ENCODE assay signal across 8 mouse cellular contexts in genomic region chr19:5822174-5822833, GRCm38 (mm10). TPM values are rescaled to one million over a fixed set of nuclear protein-coding genes. Genes with fewer than 3 reads are reported as not detected.
DNase-seq lines count a peak whose midpoint lies in the region; ATAC-seq and TF ChIP-seq lines count a peak whose summit lies in the region.

No protein-coding gene starts in this region.

- no peak for ATAC-seq in midbrain, embryonic 13.5 days
- ATAC-seq in midbrain, postnatal 0 days (ENCODE audit: low FRiP score) = no peak
- ATAC-seq in forebrain, postnatal 0 days = no peak
- no peak for ATAC-seq in activated CD4-positive, CD25-positive, alpha-beta regulatory T cell, adult 4 months
- ATAC-seq in neural tube, embryonic 15.5 days (ENCODE audit: low FRiP score) = no peak

- H3K27ac ChIP-seq in midbrain, embryonic 13.5 days = 0 out of 2 replicates have a peak overlapping the region, but pooled peaks have one; percentile 3
- H3K27ac ChIP-seq in midbrain, postnatal 0 days (ENCODE audit: low read depth, low read length) = no peak overlapping the region
- 0 out of 2 replicates have a peak overlapping the region, but pooled peaks have one; percentile 15 for H3K27ac ChIP-seq in forebrain, postnatal 0 days (ENCODE audit: low read depth, low read length)
- peak overlapping the region; percentile 78 for H3K27ac ChIP-seq in limb, embryonic 10.5 days
- H3K27ac ChIP-seq in neural tube, embryonic 15.5 days (replicated peaks) = no peak overlapping the region

- H3K4me3 ChIP-seq in midbrain, embryonic 13.5 days (replicated peaks) = no peak overlapping the region
- no peak overlapping the region for H3K4me3 ChIP-seq in midbrain, postnatal 0 days (ENCODE audit: low read depth, low read length)
- H3K4me3 ChIP-seq in forebrain, postnatal 0 days (ENCODE audit: low read depth, low read length) = no peak overlapping the region
- H3K4me3 ChIP-seq in limb, embryonic 10.5 days = peak overlapping the region; percentile 1; the same call in 1 of the 2 replicates
- no peak overlapping the region for H3K4me3 ChIP-seq in neural tube, embryonic 15.5 days (replicated peaks)

- H3K9me3 ChIP-seq in midbrain, embryonic 13.5 days = no peaks in the 10 kb centered on the region
- H3K9me3 ChIP-seq in midbrain, postnatal 0 days (ENCODE audit: low read length) = no peaks in the 10 kb centered on the region
- no peaks in the 10 kb centered on the region for H3K9me3 ChIP-seq in forebrain, postnatal 0 days (ENCODE audit: low read length)
- no peaks in the 10 kb centered on the region for H3K9me3 ChIP-seq in limb, embryonic 10.5 days (replicated peaks)
- H3K9me3 ChIP-seq in neural tube, embryonic 15.5 days (replicated peaks) = no peaks in the 10 kb centered on the region

- H3K4me2 ChIP-seq in midbrain, embryonic 13.5 days (replicated peaks) = no peak overlapping the region
- H3K4me2 ChIP-seq in midbrain, postnatal 0 days (ENCODE audit: low read depth, low read length, poor library complexity, severe bottlenecking) = no peak overlapping the region
- H3K4me2 ChIP-seq in forebrain, postnatal 0 days (ENCODE audit: low read depth) = no peak overlapping the region
- H3K4me2 ChIP-seq in neural tube, embryonic 15.5 days = no peak overlapping the region

- 55% methylated on average over 12 of the region's 12 CpGs for WGBS in midbrain, embryonic 13.5 days
- 42% methylated on average over 12 of the region's 12 CpGs for WGBS in midbrain, postnatal 0 days
- 26% methylated on average over 12 of the region's 12 CpGs for WGBS in forebrain, postnatal 0 days
- WGBS in limb, embryonic 10.5 days = 27% methylated on average over 12 of the region's 12 CpGs
- 29% methylated on average over 12 of the region's 12 CpGs for WGBS in neural tube, embryonic 15.5 days

- H3K27me3 ChIP-seq in midbrain, embryonic 13.5 days = no peaks in the 10 kb centered on the region
- no peaks in the 10 kb centered on the region for H3K27me3 ChIP-seq in midbrain, postnatal 0 days (ENCODE audit: insufficient read depth, low read length)
- H3K27me3 ChIP-seq in forebrain, postnatal 0 days (ENCODE audit: insufficient read depth, low read length) = no peaks in the 10 kb centered on the region
- no peaks in the 10 kb centered on the region for H3K27me3 ChIP-seq in limb, embryonic 10.5 days (ENCODE audit: low read depth, poor library complexity, severe bottlenecking)
- no peaks in the 10 kb centered on the region for H3K27me3 ChIP-seq in neural tube, embryonic 15.5 days (replicated peaks)

- H3K4me1 ChIP-seq in midbrain, embryonic 13.5 days (replicated peaks) = peaks cover 25% of the 10 kb centered on the region
- no peaks in the 10 kb centered on the region for H3K4me1 ChIP-seq in midbrain, postnatal 0 days (ENCODE audit: insufficient read depth, low read length)
- peaks cover 15% of the 10 kb centered on the region for H3K4me1 ChIP-seq in forebrain, postnatal 0 days (ENCODE audit: insufficient read depth)
- peaks cover 51% of the 10 kb centered on the region for H3K4me1 ChIP-seq in limb, embryonic 10.5 days
- H3K4me1 ChIP-seq in neural tube, embryonic 15.5 days = peaks cover 41% of the 10 kb centered on the region

- TF ChIP-seq CTCF in midbrain, postnatal 0 days (IDR thresholded peaks at IDR 0.05) = no peak
- TF ChIP-seq CTCF in forebrain, postnatal 0 days (IDR thresholded peaks at IDR 0.05; ENCODE audit: low read depth) = no peak

- H3K36me3 ChIP-seq in midbrain, embryonic 13.5 days = no peaks in the 10 kb centered on the region
- peaks cover 5% of the 10 kb centered on the region; the same call in 1 of the 2 replicates for H3K36me3 ChIP-seq in midbrain, postnatal 0 days (ENCODE audit: insufficient read depth, low read length)
- H3K36me3 ChIP-seq in forebrain, postnatal 0 days (ENCODE audit: insufficient read depth) = no peaks in the 10 kb centered on the region
- H3K36me3 ChIP-seq in limb, embryonic 10.5 days = no peaks in the 10 kb centered on the region
- H3K36me3 ChIP-seq in neural tube, embryonic 15.5 days = no peaks in the 10 kb centered on the region

- DNase-seq in gastrocnemius, adult 18-20 months (ENCODE audit: low spot score) = peak; percentile 78
- no peak for DNase-seq in gastrocnemius, postnatal 10 days
- DNase-seq in midbrain, postnatal 0 days (ENCODE audit: low spot score) = no peak
- DNase-seq in forebrain, postnatal 0 days = no peak
- peak; percentile 66 for DNase-seq in limb, embryonic 10.5 days (ENCODE audit: low spot score)

- H3K9ac ChIP-seq in midbrain, embryonic 13.5 days (replicated peaks) = no peak overlapping the region
- no peak overlapping the region for H3K9ac ChIP-seq in midbrain, postnatal 0 days (replicated peaks; ENCODE audit: low read length, poor library complexity, severe bottlenecking)
- no peak overlapping the region for H3K9ac ChIP-seq in forebrain, postnatal 0 days
- no peak overlapping the region for H3K9ac ChIP-seq in neural tube, embryonic 15.5 days (replicated peaks)

RNA-seq across cellular contexts. Expression of gene Scyl1, which starts 51.1 kb away (rescaled TPM):
- 10 to 100 TPM; 70.6 to 74.4 TPM for total RNA-seq in gastrocnemius, adult 18-20 months (2021)
- 10 to 100 TPM; 56.0 to 59.6 TPM for total RNA-seq in gastrocnemius, postnatal 10 days (2021)
- polyA plus RNA-seq in midbrain, embryonic 13.5 days (2015; fragmentation: Nextera tagmentation; extraction: Ambion mirVana) = 64.9 and 70.0 TPM in 2 replicates
- total RNA-seq in midbrain, postnatal 0 days (2014; rRNA removed) = 95.2 and 108 TPM in 2 replicates
- 84.2 and 85.8 TPM in 2 replicates for polyA plus RNA-seq in midbrain, postnatal 0 days (2015; fragmentation: Nextera tagmentation; extraction: Ambion mirVana)
- 79.8 and 98.1 TPM in 2 replicates for total RNA-seq in forebrain, postnatal 0 days (2014; rRNA removed)
- 62.7 and 68.8 TPM in 2 replicates for polyA plus RNA-seq in forebrain, postnatal 0 days (2015; fragmentation: Nextera tagmentation; extraction: Ambion mirVana)
- 71.6 and 78.5 TPM in 2 replicates for polyA plus RNA-seq in limb, embryonic 10.5 days (2016; fragmentation: Nextera tagmentation; extraction: Ambion mirVana)
- polyA plus RNA-seq in activated CD4-positive, CD25-positive, alpha-beta regulatory T cell, adult 4 months (2017; shearing (Covaris generic)) = 10 to 100 TPM in 1 of 2 experiments, 1 to 10 TPM in 1; 8.4 to 16.8 TPM
- polyA plus RNA-seq in neural tube, embryonic 15.5 days (2015; fragmentation: Nextera tagmentation; extraction: Ambion mirVana) = 81.6 and 83.1 TPM in 2 replicates

RNA-seq across cellular contexts. Expression of gene Frmd8, which starts 52.8 kb away (rescaled TPM):
- 1 to 10 TPM; 2.9 to 3.2 TPM for total RNA-seq in gastrocnemius, adult 18-20 months (2021)
- total RNA-seq in gastrocnemius, postnatal 10 days (2021) = 10 to 100 TPM in 1 of 2 experiments, 1 to 10 TPM in 1; 7.4 to 10.3 TPM
- polyA plus RNA-seq in midbrain, embryonic 13.5 days (2015; fragmentation: Nextera tagmentation; extraction: Ambion mirVana) = 16.8 and 19.0 TPM in 2 replicates
- 11.2 and 19.1 TPM in 2 replicates for total RNA-seq in midbrain, postnatal 0 days (2014; rRNA removed)
- polyA plus RNA-seq in midbrain, postnatal 0 days (2015; fragmentation: Nextera tagmentation; extraction: Ambion mirVana) = 11.2 and 11.7 TPM in 2 replicates
- 8.5 and 13.3 TPM in 2 replicates for total RNA-seq in forebrain, postnatal 0 days (2014; rRNA removed)
- 9.0 and 10.3 TPM in 2 replicates for polyA plus RNA-seq in forebrain, postnatal 0 days (2015; fragmentation: Nextera tagmentation; extraction: Ambion mirVana)
- polyA plus RNA-seq in limb, embryonic 10.5 days (2016; fragmentation: Nextera tagmentation; extraction: Ambion mirVana) = 43.5 and 48.7 TPM in 2 replicates
- polyA plus RNA-seq in activated CD4-positive, CD25-positive, alpha-beta regulatory T cell, adult 4 months (2017; shearing (Covaris generic)) = 10 to 100 TPM; 70.6 to 78.6 TPM
- polyA plus RNA-seq in neural tube, embryonic 15.5 days (2015; fragmentation: Nextera tagmentation; extraction: Ambion mirVana) = 13.8 and 23.4 TPM in 2 replicates

RNA-seq across cellular contexts. Expression of gene Slc25a45, which starts 55.3 kb away (rescaled TPM):
- total RNA-seq in gastrocnemius, adult 18-20 months (2021) = under 1 TPM; 0.59 to 0.90 TPM
- 1 to 10 TPM; 2.6 to 3.5 TPM for total RNA-seq in gastrocnemius, postnatal 10 days (2021)
- polyA plus RNA-seq in midbrain, embryonic 13.5 days (2015; fragmentation: Nextera tagmentation; extraction: Ambion mirVana) = 1.4 and 2.0 TPM in 2 replicates
- total RNA-seq in midbrain, postnatal 0 days (2014; rRNA removed) = 3.7 and 4.8 TPM in 2 replicates
- 2.1 and 2.7 TPM in 2 replicates for polyA plus RNA-seq in midbrain, postnatal 0 days (2015; fragmentation: Nextera tagmentation; extraction: Ambion mirVana)
- 2.2 and 2.6 TPM in 2 replicates for total RNA-seq in forebrain, postnatal 0 days (2014; rRNA removed)
- 2.0 and 2.9 TPM in 2 replicates for polyA plus RNA-seq in forebrain, postnatal 0 days (2015; fragmentation: Nextera tagmentation; extraction: Ambion mirVana)
- 1.8 TPM in 2 replicates for polyA plus RNA-seq in limb, embryonic 10.5 days (2016; fragmentation: Nextera tagmentation; extraction: Ambion mirVana)
- polyA plus RNA-seq in activated CD4-positive, CD25-positive, alpha-beta regulatory T cell, adult 4 months (2017; shearing (Covaris generic)) = 10 to 100 TPM; 43.3 to 60.2 TPM
- 2.0 and 3.9 TPM in 2 replicates for polyA plus RNA-seq in neural tube, embryonic 15.5 days (2015; fragmentation: Nextera tagmentation; extraction: Ambion mirVana)

Comparison
In these comparisons a context has a peak if more than half of its experiments do, and no peak if none do; other contexts are left out.
1. DNase-seq: peak in gastrocnemius, adult 18-20 months (single experiment) and limb, embryonic 10.5 days (single experiment); none in gastrocnemius, postnatal 10 days (single experiment), midbrain, postnatal 0 days (single experiment) and forebrain, postnatal 0 days (single experiment).
2. H3K27ac ChIP-seq: peak in midbrain, embryonic 13.5 days (single experiment), forebrain, postnatal 0 days (single experiment) and limb, embryonic 10.5 days (single experiment); none in midbrain, postnatal 0 days (single experiment) and neural tube, embryonic 15.5 days (single experiment).